Mouse (Mus musculus) spleen, embryonic (tissue): ENCODE data around the gene Bmyc.
"Not testable (repeated sequence)": the region's sequence is repeated elsewhere in the genome, so short reads cannot be mapped to it uniquely, and the experiment has no call there.

Experiments
- CTCF ChIA-PET: fragments of 350-600 bp; sonication (Branson Sonifier 250); formaldehyde crosslinking; loops from one replicate; lab custom pipeline; 2022; lab: Charles Lee

Bmyc gene

GRCm38 (mm10) chr2:25717222-25717621 is 10.7 kb downstream of the Bmyc start:
- CTCF ChIA-PET = no interaction called here

- CTCF ChIA-PET = no interaction called here
Measured at GRCm38 (mm10) chr2:25733199-25733930, 26.8 kb downstream of the Bmyc start.

- CTCF ChIA-PET = not testable (repeated sequence)
Measured at GRCm38 (mm10) chr2:25736709-25737108, 30.2 kb downstream of the Bmyc start, which contains the start of gene Obp2b. Gene Obp2b (plus strand): TSS chr2:25737009.

GRCm38 (mm10) chr2:25741671-25742070 is 35.1 kb downstream of the Bmyc start:
- CTCF ChIA-PET = no interaction called here

GRCm38 (mm10) chr2:25754201-25754600 is 47.7 kb downstream of the Bmyc start:
- CTCF ChIA-PET = interaction anchor here (0.7 kb wide), 1 partner anchor 12 kb away, joined by 8 read pairs; no protein-coding TSS in a partner anchor
